Mouse (Mus musculus) CH12.LX (cell line): ENCODE results near the gene Trpc4ap. TPM values are rescaled to one million over a fixed set of nuclear protein-coding genes. Genes with fewer than 3 reads are reported as not detected.

Experiments used
- DNase-seq: peaks from one replicate; pipeline ENCODE4 v3.0.0-alpha.2; 2013; ENCODE audit errors: extremely low read depth
- H3K27ac ChIP-seq: 2 replicates; pipeline ENCODE4 v1.5.1; 2012; ENCODE audit warnings: low read depth, mild to moderate bottlenecking, control low read depth, moderate library complexity; ENCODE audit not compliant: insufficient read depth
- H3K27me3 ChIP-seq: replicated peaks from 2 replicates; pipeline ENCODE3; 2012; ENCODE audit warnings: inconsistent platforms
- H3K36me3 ChIP-seq, 2 experiments: replicated peaks in 1 of 2; 2 replicates each; pipeline versions ENCODE3 to v1.6.1; 2012; ENCODE audit warnings: inconsistent platforms in 1 of 2, low read length in 1 of 2, mild to moderate bottlenecking in 1 of 2, mixed read lengths in 1 of 2, moderate library complexity in 1 of 2; ENCODE audit not compliant: control insufficient read depth in 1 of 2, insufficient read depth in 1 of 2
- H3K4me1 ChIP-seq, 2 experiments: 2 replicates each; pipeline ENCODE4 v1.6.1; 2012; ENCODE audit warnings: inconsistent platforms in 1 of 2, moderate library complexity in 1 of 2; ENCODE audit not compliant: insufficient read depth in 2 of 2, control insufficient read depth in 1 of 2
- H3K4me2 ChIP-seq: 2 replicates; pipeline ENCODE4 v1.6.1; 2012; ENCODE audit warnings: low read depth, mild to moderate bottlenecking, control low read depth; ENCODE audit not compliant: poor library complexity, insufficient read depth, severe bottlenecking
- H3K4me3 ChIP-seq, 3 experiments: fragments of 150-350 bp in 1 of 3; sonication (generic) in 1 of 3; replicated peaks in 1 of 3; 2 replicates each; pipeline versions ENCODE3 to v1.5.1; 2011 to 2012; ENCODE audit warnings: low read depth in 2 of 3, low read length in 2 of 3, mild to moderate bottlenecking in 2 of 3, moderate library complexity in 2 of 3, control low read depth in 1 of 3, improper control_type of control experiment in 1 of 3, inconsistent platforms in 1 of 3, mixed read lengths in 1 of 3; ENCODE audit not compliant: poor library complexity in 1 of 3
- H3K79me2 ChIP-seq: replicated peaks from 2 replicates; pipeline ENCODE4 v1.6.1; 2012; ENCODE audit warnings: mild to moderate bottlenecking, moderate library complexity; ENCODE audit not compliant: control insufficient read depth, poor library complexity, insufficient read depth, severe bottlenecking; ENCODE audit errors: extremely low read depth
- H3K9ac ChIP-seq: 2 replicates; pipeline ENCODE4 v1.6.1; 2012; ENCODE audit warnings: low read depth, mild to moderate bottlenecking, control low read depth, moderate library complexity; ENCODE audit not compliant: insufficient read depth
- H3K9me3 ChIP-seq: replicated peaks from 2 replicates; pipeline ENCODE3; 2012; ENCODE audit warnings: low read length, inconsistent platforms, mixed read lengths
- BHLHE40 ChIP-seq: IDR thresholded peaks from 2 replicates; pipeline ENCODE4 v1.6.1; 2011; ENCODE audit warnings: mild to moderate bottlenecking, low read depth, low read length, improper control_type of control experiment
- CTCF ChIP-seq, 2 experiments: IDR thresholded peaks in 1 of 2; conservative IDR thresholded peaks in 1 of 2; 2 replicates each; pipeline ENCODE4 v1.5.1; 2011 to 2012; ENCODE audit warnings: low read depth in 2 of 2, low read length in 2 of 2, improper control_type of control experiment in 1 of 2, inconsistent platforms in 1 of 2, mild to moderate bottlenecking in 1 of 2, moderate library complexity in 1 of 2
- GABPA ChIP-seq: IDR thresholded peaks from 2 replicates; pipeline ENCODE4 v1.6.1; 2012; ENCODE audit warnings: low read depth, low read length, improper control_type of control experiment, inconsistent platforms; ENCODE audit not compliant: insufficient replicate concordance
- HCFC1 ChIP-seq: IDR thresholded peaks from 2 replicates; pipeline ENCODE4 v1.6.1; 2012; ENCODE audit warnings: low read depth, mild to moderate bottlenecking, inconsistent platforms, low read length, improper control_type of control experiment
- IRF4 ChIP-seq: IDR thresholded peaks from 2 replicates; pipeline ENCODE4 v1.6.1; 2014; ENCODE audit warnings: low read depth, mild to moderate bottlenecking, inconsistent platforms, low read length, improper control_type of control experiment
- JUN ChIP-seq: IDR thresholded peaks from 2 replicates; pipeline ENCODE4 v1.6.1; 2011; ENCODE audit warnings: low read depth, mild to moderate bottlenecking, low read length, improper control_type of control experiment, moderate library complexity; ENCODE audit not compliant: insufficient read depth
- JUND ChIP-seq: conservative IDR thresholded peaks from 2 replicates; pipeline ENCODE4 v1.6.1; 2011; ENCODE audit warnings: low read depth, low read length, improper control_type of control experiment
- KAT2A ChIP-seq: IDR thresholded peaks from 2 replicates; pipeline ENCODE4 v1.6.1; 2012; ENCODE audit warnings: low read length, improper control_type of control experiment, inconsistent platforms; ENCODE audit not compliant: insufficient replicate concordance
- MAFK ChIP-seq: IDR thresholded peaks from 2 replicates; pipeline ENCODE4 v1.6.1; 2011; ENCODE audit warnings: low read length, improper control_type of control experiment; ENCODE audit not compliant: insufficient replicate concordance
- MAZ ChIP-seq: IDR thresholded peaks from 2 replicates; pipeline ENCODE4 v1.6.1; 2012; ENCODE audit warnings: low read depth, mild to moderate bottlenecking, inconsistent platforms, low read length, improper control_type of control experiment, moderate library complexity
- MEF2A ChIP-seq: IDR thresholded peaks from 2 replicates; pipeline ENCODE4 v1.6.1; 2014; ENCODE audit warnings: low read depth, mild to moderate bottlenecking, inconsistent platforms, low read length, improper control_type of control experiment, borderline replicate concordance
- MYC ChIP-seq: IDR thresholded peaks from 2 replicates; pipeline ENCODE4 v1.6.1; 2011; ENCODE audit warnings: low read depth, mild to moderate bottlenecking, improper control_type of control experiment, low read length
- PAX5 ChIP-seq: IDR thresholded peaks from 2 replicates; pipeline ENCODE4 v1.6.1; 2012; ENCODE audit warnings: low read length, inconsistent platforms, mixed read lengths
- POLR2A ChIP-seq: IDR thresholded peaks from 2 replicates; pipeline ENCODE4 v1.6.1; 2011; ENCODE audit warnings: low read depth, mild to moderate bottlenecking, improper control_type of control experiment, low read length
- POLR2AphosphoS2 ChIP-seq: IDR thresholded peaks from 2 replicates; pipeline ENCODE4 v1.6.1; 2011; ENCODE audit warnings: low read depth, low read length, improper control_type of control experiment
- RCOR1 ChIP-seq: conservative IDR thresholded peaks from 2 replicates; pipeline ENCODE4 v1.6.1; 2012; ENCODE audit warnings: low read depth, mild to moderate bottlenecking, inconsistent platforms, low read length, improper control_type of control experiment
- SIN3A ChIP-seq: IDR thresholded peaks from 2 replicates; pipeline ENCODE4 v1.6.1; 2012; ENCODE audit warnings: low read length, improper control_type of control experiment, inconsistent platforms
- SMC3 ChIP-seq: IDR thresholded peaks from 2 replicates; pipeline ENCODE4 v1.6.1; 2011; ENCODE audit warnings: low read depth, low read length, improper control_type of control experiment
- TBP ChIP-seq: conservative IDR thresholded peaks from 2 replicates; pipeline ENCODE4 v1.6.1; 2011; ENCODE audit warnings: low read depth, low read length, improper control_type of control experiment
- UBTF ChIP-seq: IDR thresholded peaks from 2 replicates; pipeline ENCODE4 v1.6.1; 2012; ENCODE audit warnings: low read depth, mild to moderate bottlenecking, inconsistent platforms, low read length, improper control_type of control experiment, moderate library complexity
- USF2 ChIP-seq: conservative IDR thresholded peaks from 2 replicates; pipeline ENCODE4 v1.6.1; 2011; ENCODE audit warnings: low read depth, low read length, improper control_type of control experiment
- ZC3H11A ChIP-seq: IDR thresholded peaks from 2 replicates; pipeline ENCODE4 v1.6.1; 2012; ENCODE audit warnings: low read depth, mild to moderate bottlenecking, inconsistent platforms, low read length, improper control_type of control experiment
- ZKSCAN1 ChIP-seq: IDR thresholded peaks from 2 replicates; pipeline ENCODE4 v1.6.1; 2012; ENCODE audit warnings: low read depth, inconsistent platforms, low read length, improper control_type of control experiment, borderline replicate concordance
- ZMIZ1 ChIP-seq: IDR thresholded peaks from 2 replicates; pipeline ENCODE4 v1.6.1; 2012; ENCODE audit warnings: low read depth, mild to moderate bottlenecking, inconsistent platforms, low read length, improper control_type of control experiment
- ZNF384 ChIP-seq: IDR thresholded peaks from 2 replicates; pipeline ENCODE4 v1.6.1; 2012; ENCODE audit warnings: low read depth, low read length, improper control_type of control experiment, inconsistent platforms
- dilution Hi-C: fragments of 300-500 bp; cut with MboI; formaldehyde crosslinking; loops from 2 replicates; pipeline ENCODE4 v1.14.3; 2020; ENCODE audit warnings: low sequenced_read_pairs; ENCODE audit not compliant: extremely low pct_unique_long_range_greater_than_20kb, extremely low pct_ligation_motif_present
- in situ Hi-C: fragments of 300-500 bp; cut with MboI; formaldehyde crosslinking; loops from 3 replicates; pipeline ENCODE4 v1.14.3; 2019; ENCODE audit warnings: low sequenced_read_pairs, low pct_ligation_motif_present, low pct_unique_long_range_greater_than_20kb, mixed read lengths
- polyA plus RNA-seq: library from polyadenylated mRNA; unstranded; fragments of >175 nt; gene quantifications from 2 replicates; pipeline ENCODE4 v1.2.1, GENCODE M21; 2012; ENCODE audit warnings: low read depth; ENCODE audit not compliant: insufficient read length
- total RNA-seq, 2 experiments: library from RNA; depleted of rRNA; stranded (reverse); fragments of 300-350 nt in 1 of 2; fragments of >200 nt in 1 of 2; gene quantifications; 2 replicates each; pipeline ENCODE4 v1.2.3; 2012 to 2014

Trpc4ap gene
- total and polyA plus RNA-seq, 3 experiments = 52.8 to 105 (median 55.8) TPM

DNA sequence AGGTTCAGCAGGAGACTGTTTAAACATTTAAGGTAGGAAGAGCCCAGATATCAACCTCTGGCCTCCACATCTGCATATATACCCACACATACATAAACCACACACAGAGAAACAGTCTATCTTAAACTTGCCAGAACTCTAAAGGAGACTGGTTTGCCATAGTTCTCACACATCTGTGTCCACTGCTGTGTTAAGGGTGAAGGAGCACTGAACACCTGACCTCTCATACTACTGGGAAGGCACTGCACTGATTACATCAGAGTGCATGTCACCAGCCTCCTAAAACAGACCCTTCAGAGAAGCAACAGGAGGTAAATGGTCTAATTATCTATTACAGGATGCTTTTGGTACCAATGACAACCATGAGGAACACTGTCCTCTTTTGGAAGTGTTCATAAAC, 55.3 kb downstream of the Trpc4ap start:
- Histone ChIP-seq H3K27me3 (no peaks in the 10 kb centered on the region), H3K9me3 (no peaks in the 10 kb centered on the region), H3K36me3 (peaks cover 80 to 100% of the 10 kb centered on the region in 2 experiments), H3K4me1 (no peaks in the 10 kb centered on the region), H3K79me2 (no peaks in the 10 kb centered on the region), H3K4me2 (no peak overlapping the region)
- no peak for DNase-seq
- TF ChIP-seq MAZ = no peak
- no peak for TF ChIP-seq CTCF (conservative IDR thresholded peaks at IDR 0.05 in 1 of 2, IDR thresholded peaks at IDR 0.05 in 1 of 2; ENCODE audit: low read depth in 2 of 2, low read length in 2 of 2)
- no peak for TF ChIP-seq ZMIZ1
- TF ChIP-seq BHLHE40 = no peak
- TF ChIP-seq SMC3 = no peak
- no peak for TF ChIP-seq POLR2AphosphoS2
- TF ChIP-seq IRF4 = no peak
- TF ChIP-seq MYC = no peak
- no peak for TF ChIP-seq KAT2A
- no peak for TF ChIP-seq ZC3H11A
- no peak for TF ChIP-seq USF2
- no peak for TF ChIP-seq JUN
- TF ChIP-seq POLR2A = no peak
- TF ChIP-seq ZNF384 = no peak
- TF ChIP-seq ZKSCAN1 = no peak
- no peak for TF ChIP-seq MEF2A
- TF ChIP-seq HCFC1 = no peak
- TF ChIP-seq PAX5 = no peak
- no peak for TF ChIP-seq GABPA
- TF ChIP-seq, all 38 proteins: peak for 0
- in situ Hi-C loops = no loop called here
- Histone ChIP-seq H3K9ac (no peak overlapping the region), H3K27ac (no peak overlapping the region), H3K4me3 (no peak overlapping the region)
- dilution Hi-C loops = no loop called here

GRCm38 (mm10) chr2:155635961-155636360, 56.2 kb downstream of the Trpc4ap start:
- Histone ChIP-seq H3K27ac (no peak overlapping the region), H3K9me3 (no peaks in the 10 kb centered on the region), H3K4me3 (no peak overlapping the region), H3K27me3 (no peaks in the 10 kb centered on the region), H3K79me2 (no peaks in the 10 kb centered on the region), H3K4me1 (no peaks in the 10 kb centered on the region), H3K36me3 (peaks cover 71 to 100% of the 10 kb centered on the region in 2 experiments), H3K9ac (no peak overlapping the region), H3K4me2 (no peak overlapping the region)
- in situ Hi-C loops (no loop called here), dilution Hi-C loops (no loop called here)
- TF ChIP-seq TBP = no peak
- no peak for TF ChIP-seq JUND
- no peak for TF ChIP-seq PAX5
- no peak for TF ChIP-seq MAZ
- no peak for TF ChIP-seq UBTF
- no peak for TF ChIP-seq RCOR1
- no peak for TF ChIP-seq KAT2A
- TF ChIP-seq SMC3 = no peak
- no peak for TF ChIP-seq HCFC1
- no peak for TF ChIP-seq ZKSCAN1
- TF ChIP-seq POLR2AphosphoS2 = no peak
- TF ChIP-seq MAFK = no peak
- TF ChIP-seq SIN3A = no peak
- no peak for TF ChIP-seq USF2
- DNase-seq = no peak
